Mouse (Mus musculus): ENCODE results near the gene Syt8.

The Syt8 gene

GRCm38 (mm10) chr7:142407935-142408334 is 26.7 kb upstream of the Syt8 start:
- in situ Hi-C loops (cut with MboI; ENCODE audit: low sequenced_read_pairs), result no loop called here

GRCm38 (mm10) chr7:142408686-142409085 is 26.0 kb upstream of the Syt8 start:
- in situ Hi-C loops (cut with MboI; ENCODE audit: low sequenced_read_pairs), result no loop called here

DNA sequence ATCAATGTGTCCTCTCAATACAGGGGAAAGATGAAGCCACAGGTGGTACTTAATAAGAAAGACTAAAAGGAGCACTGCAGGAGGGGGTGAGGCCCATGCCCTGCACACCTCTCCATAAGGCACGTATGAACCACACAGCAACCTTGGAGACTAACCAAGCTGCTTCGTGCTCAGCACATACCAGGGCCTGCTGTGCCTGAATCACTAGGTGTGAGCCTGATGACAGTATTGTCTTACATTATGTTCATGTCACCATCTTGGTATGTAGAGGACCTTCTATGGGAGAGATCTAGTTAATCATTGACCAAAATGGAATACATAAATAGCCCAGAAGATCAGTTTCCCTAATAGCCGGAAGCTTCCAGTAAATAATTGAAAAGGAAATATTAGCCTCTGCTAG is 25.0 kb upstream of the Syt8 start:
- in situ Hi-C loops (cut with MboI; ENCODE audit: low sequenced_read_pairs), result no loop called here

DNA sequence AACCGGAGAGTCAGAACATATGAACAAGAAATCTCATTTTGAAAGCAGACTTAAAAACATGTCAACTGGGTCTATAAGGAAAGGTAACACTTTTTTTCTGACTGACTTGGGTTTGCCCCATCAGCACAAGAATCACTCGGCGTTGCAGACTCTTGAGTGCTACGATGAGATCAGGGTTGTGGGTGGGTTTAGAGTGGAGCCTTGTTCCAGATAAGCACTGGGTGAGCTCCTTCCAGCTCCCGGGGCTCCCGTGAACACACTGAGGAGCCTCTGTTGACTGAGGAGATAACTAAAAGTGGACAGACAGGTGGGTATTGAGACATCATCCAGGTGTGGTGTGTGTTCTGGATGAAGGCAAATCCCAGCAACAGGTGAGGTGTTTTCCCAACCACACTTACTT is 21.4 kb upstream of the Syt8 start:
- in situ Hi-C loops (cut with MboI; ENCODE audit: low sequenced_read_pairs), result no loop called here

- in situ Hi-C loops (cut with MboI; ENCODE audit: low sequenced_read_pairs), result no loop called here
These were observed 19.3 kb upstream of the Syt8 start for GRCm38 (mm10) chr7:142415314-142415713.

DNA sequence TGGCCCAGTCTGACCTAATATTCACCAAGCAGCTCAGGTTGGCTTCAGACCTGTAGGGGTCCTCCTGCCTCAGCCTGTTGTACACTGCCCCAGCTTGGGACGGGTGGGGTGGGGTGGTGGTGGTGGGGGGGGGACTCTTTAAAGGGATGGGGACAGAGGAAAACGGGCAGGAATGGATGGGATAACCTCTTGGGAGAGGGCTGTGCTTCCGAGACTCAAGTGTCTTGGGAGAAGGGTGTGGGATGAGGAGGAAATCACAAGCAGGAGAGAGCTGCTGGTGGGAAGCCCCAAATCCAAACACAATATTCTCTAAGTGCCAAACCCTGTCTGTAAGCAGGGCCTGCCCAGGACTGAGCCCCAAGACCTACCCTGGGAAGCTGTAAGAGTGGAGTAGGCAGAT is 18.4 kb upstream of the Syt8 start:
- in situ Hi-C loops (cut with MboI; ENCODE audit: low sequenced_read_pairs), result no loop called here

DNA sequence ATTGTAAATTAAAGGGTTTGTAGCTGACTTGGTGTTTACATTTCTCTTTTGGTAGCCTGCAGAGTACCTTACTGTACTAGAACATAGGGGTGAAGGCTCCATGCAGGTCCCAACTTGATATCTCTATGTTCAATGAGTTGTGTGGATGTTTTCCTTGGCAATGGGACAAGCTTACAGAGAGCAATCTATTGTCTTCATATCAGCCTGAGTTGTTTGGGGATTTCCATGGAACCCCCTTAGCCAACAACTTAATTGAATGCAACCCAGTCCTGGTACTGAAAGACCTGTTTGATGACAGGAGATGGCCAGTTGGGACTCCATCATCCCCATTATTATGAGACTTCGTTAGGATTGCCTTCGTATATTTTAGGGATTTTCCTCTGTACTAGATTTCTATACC is 16.6 kb upstream of the Syt8 start:
- in situ Hi-C loops (cut with MboI; ENCODE audit: low sequenced_read_pairs), result no loop called here

GRCm38 (mm10) chr7:142418679-142419078 is 16.0 kb upstream of the Syt8 start:
- in situ Hi-C loops (cut with MboI; ENCODE audit: low sequenced_read_pairs), result no loop called here

GRCm38 (mm10) chr7:142419887-142420286 is 14.8 kb upstream of the Syt8 start:
- in situ Hi-C loops (cut with MboI; ENCODE audit: low sequenced_read_pairs), result no loop called here

DNA sequence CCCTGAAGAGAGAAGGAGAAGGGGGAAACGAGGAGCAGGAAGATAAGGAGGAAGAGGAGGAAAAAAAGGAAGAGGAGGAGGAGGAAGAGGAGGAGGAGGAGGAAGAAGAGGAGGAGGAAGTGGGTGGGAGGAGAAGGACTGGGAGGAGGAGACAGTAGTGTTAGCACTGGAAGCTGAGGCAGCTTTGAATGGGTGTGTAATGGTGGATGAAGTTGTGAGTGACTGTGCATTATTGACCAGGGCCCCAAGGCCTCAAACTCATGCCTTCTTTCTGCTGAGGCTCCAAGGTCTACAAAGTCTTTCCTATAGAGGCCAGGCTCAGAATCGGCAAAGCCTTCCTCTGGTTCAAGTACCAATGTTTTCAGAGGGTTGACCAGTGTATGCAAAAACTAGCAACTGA is 12.8 kb upstream of the Syt8 start:
- in situ Hi-C loops (cut with MboI; ENCODE audit: low sequenced_read_pairs), result no loop called here

GRCm38 (mm10) chr7:142425641-142426213 is 8.9 kb upstream of the Syt8 start:
- in situ Hi-C loops (cut with MboI; ENCODE audit: low sequenced_read_pairs), result no loop called here

GRCm38 (mm10) chr7:142428213-142428612 is 6.4 kb upstream of the Syt8 start:
- in situ Hi-C loops (cut with MboI; ENCODE audit: low sequenced_read_pairs), result no loop called here

GRCm38 (mm10) chr7:142430160-142430678 is 4.4 kb upstream of the Syt8 start:
- in situ Hi-C loops (cut with MboI; ENCODE audit: low sequenced_read_pairs), result loop anchor here (10.0 kb wide), 1 partner anchor 245 kb away; no protein-coding TSS in a partner anchor

- in situ Hi-C loops (cut with MboI; ENCODE audit: low sequenced_read_pairs), result loop anchor here (10.0 kb wide), 1 partner anchor 244 kb away; no protein-coding TSS in a partner anchor
These were observed 3.5 kb upstream of the Syt8 start for GRCm38 (mm10) chr7:142431106-142431505.

- in situ Hi-C loops (cut with MboI; ENCODE audit: low sequenced_read_pairs), result loop anchor here (10.0 kb wide), 1 partner anchor 241 kb away; no protein-coding TSS in a partner anchor
These were observed 1.0 kb upstream of the Syt8 start for GRCm38 (mm10) chr7:142433623-142434022.

- in situ Hi-C loops (cut with MboI; ENCODE audit: low sequenced_read_pairs), result loop anchor here (5.0 to 10.0 kb wide), 3 partner anchors 98 to 239 kb away; no protein-coding TSS in a partner anchor
These were observed 874 bp downstream of the Syt8 start for GRCm38 (mm10) chr7:142435524-142435923.

GRCm38 (mm10) chr7:142437324-142437723 is 2.7 kb downstream of the Syt8 start:
- in situ Hi-C loops (cut with MboI; ENCODE audit: low sequenced_read_pairs), result loop anchor here (5.0 to 10.0 kb wide), 3 partner anchors 100 to 237 kb away; no protein-coding TSS in a partner anchor

DNA sequence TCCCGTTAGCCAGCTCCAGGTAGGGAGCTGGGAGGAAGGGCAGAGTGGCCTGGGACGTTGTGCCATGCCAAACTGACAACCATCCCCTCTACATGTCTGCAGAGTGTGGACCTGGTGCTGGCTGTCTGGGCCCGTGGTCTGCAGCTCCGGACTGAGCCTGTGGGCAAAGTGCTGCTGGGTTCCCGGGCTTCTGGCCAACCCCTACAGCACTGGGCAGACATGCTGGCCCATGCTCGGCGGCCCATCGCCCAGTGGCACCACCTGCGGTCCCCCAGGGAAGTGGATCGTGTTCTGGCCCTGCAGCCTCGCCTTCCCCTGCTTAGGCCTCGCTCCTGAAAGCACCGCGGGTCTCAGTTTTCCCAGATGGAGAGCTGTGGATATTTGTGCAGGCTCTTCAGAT is 5.3 kb downstream of the Syt8 start:
- in situ Hi-C loops (cut with MboI; ENCODE audit: low sequenced_read_pairs), result loop anchor here (5.0 to 10.0 kb wide), 3 partner anchors 103 to 235 kb away; no protein-coding TSS in a partner anchor

GRCm38 (mm10) chr7:142440657-142441114 is 6.0 kb downstream of the Syt8 start:
- in situ Hi-C loops (cut with MboI; ENCODE audit: low sequenced_read_pairs), result no loop called here

GRCm38 (mm10) chr7:142441585-142441984 is 6.9 kb downstream of the Syt8 start, which contains the start of gene Tnni2:
TSS of gene Tnni2 (plus strand) at chr7:142441808.
- in situ Hi-C loops (cut with MboI; ENCODE audit: low sequenced_read_pairs), result no loop called here

- in situ Hi-C loops (cut with MboI; ENCODE audit: low sequenced_read_pairs), result no loop called here
These were observed 7.6 kb downstream of the Syt8 start for GRCm38 (mm10) chr7:142442081-142442907.
